ENCODE assay signal across 26 mouse cellular contexts in the genomic region with DNA sequence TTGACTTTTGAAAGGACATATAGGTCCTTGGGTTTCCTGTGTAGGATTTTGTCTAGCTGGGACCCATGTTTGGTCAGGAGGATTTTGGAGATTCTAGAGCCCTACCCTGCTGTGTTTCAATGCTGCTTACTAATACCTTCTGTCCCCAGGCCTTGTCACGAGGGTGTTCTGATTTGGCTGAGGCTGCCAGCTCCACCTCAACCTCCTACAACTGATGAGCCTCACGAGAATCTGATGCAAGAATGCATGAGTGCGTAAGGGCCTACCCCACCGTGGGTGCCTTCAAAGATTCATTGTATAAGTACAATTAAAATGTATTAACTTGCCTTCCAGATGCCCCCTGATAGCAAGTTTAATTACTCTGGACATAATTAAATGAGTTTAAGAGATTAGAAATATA.
DNase-seq lines count a peak whose midpoint lies in the region; ATAC-seq and TF ChIP-seq lines count a peak whose summit lies in the region.
"Had no signal": no experiment of that assay in that cellular context is flagged by ENCODE, and none has a peak within 500 bp of the region (broad histone marks: within the 10 kb centered on the region; RNA-seq: fewer than 3 reads in every experiment).

No protein-coding gene starts in this region.

- WGBS in midbrain, embryonic 10.5 days = 79% methylated on average over 4 of the region's 4 CpGs
- 71% methylated on average over 4 of the region's 4 CpGs for WGBS in midbrain, embryonic 14.5 days
- WGBS in embryonic facial prominence, embryonic 10.5 days = 83% methylated on average over 4 of the region's 4 CpGs

- no peak for TF ChIP-seq EP300 in CH12.LX (IDR thresholded peaks at IDR 0.05; ENCODE audit: low read length)

- H3K4me1 ChIP-seq in midbrain, embryonic 10.5 days = peaks cover 27% of the 10 kb centered on the region
- peaks cover 7% of the 10 kb centered on the region; the same call in 1 of the 2 replicates for H3K4me1 ChIP-seq in midbrain, embryonic 14.5 days (ENCODE audit: control insufficient read depth, insufficient read depth, low read length)
- H3K4me1 ChIP-seq in CH12.LX (ENCODE audit: control insufficient read depth in 1 of 2, insufficient read depth in 2 of 2) = peaks cover 22 to 84% of the 10 kb centered on the region in 2 experiments
- peaks cover 46% of the 10 kb centered on the region for H3K4me1 ChIP-seq in embryonic facial prominence, embryonic 10.5 days

- peak overlapping the region; percentile 80; the same call in 1 of the 2 replicates for H3K27ac ChIP-seq in midbrain, embryonic 10.5 days (replicated peaks)
- H3K27ac ChIP-seq in midbrain, embryonic 14.5 days (replicated peaks; ENCODE audit: low read depth, low read length) = no peak overlapping the region
- H3K27ac ChIP-seq in CH12.LX (ENCODE audit: insufficient read depth, low read depth) = no peak overlapping the region
- peak overlapping the region; percentile 83; the same call in 1 of the 2 replicates for H3K27ac ChIP-seq in embryonic facial prominence, embryonic 10.5 days (replicated peaks)
- H3K27ac ChIP-seq: gastrocnemius, adult 2 months; hindbrain, embryonic 13.5 days had no signal

- no peak for DNase-seq in midbrain, embryonic 10.5 days (ENCODE audit: low spot score)
- DNase-seq in midbrain, embryonic 14.5 days = no peak
- DNase-seq in CH12.LX (ENCODE audit: extremely low read depth) = peak; percentile 77
- DNase-seq in embryonic facial prominence, embryonic 10.5 days (ENCODE audit: low spot score) = no peak
- no peak for DNase-seq in kidney, postnatal 25 days
- DNase-seq: adrenal gland, adult 8-10 months; adrenal gland, postnatal 25 days; cerebellum, adult 11-12 months; cerebellum, adult 8-10 months; cerebellum, postnatal 10 days; cerebellum, postnatal 36 days; embryo, embryonic 11 days; forebrain, postnatal 0 days; gastrocnemius, adult 2 months; gastrocnemius, postnatal 14 days; heart, adult 11 months; heart, postnatal 14 days; heart, postnatal 4 days had no signal

- no peak overlapping the region for H3K4me2 ChIP-seq in midbrain, embryonic 14.5 days (ENCODE audit: low read length)
- no peak overlapping the region for H3K4me2 ChIP-seq in CH12.LX (ENCODE audit: insufficient read depth, low read depth, poor library complexity, severe bottlenecking)
- H3K4me2 ChIP-seq: hindbrain, embryonic 13.5 days had no signal

- in situ Hi-C loops in CH12.LX (cut with MboI; ENCODE audit: low pct_ligation_motif_present, low pct_unique_long_range_greater_than_20kb, low sequenced_read_pairs) = loop anchor here (5.0 kb wide), 1 partner anchor 41 kb away; no protein-coding TSS in a partner anchor

- no peaks in the 10 kb centered on the region for H3K79me2 ChIP-seq in CH12.LX (replicated peaks; ENCODE audit: control insufficient read depth, extremely low read depth, insufficient read depth, poor library complexity, severe bottlenecking)

- peaks cover 22% of the 10 kb centered on the region for H3K27me3 ChIP-seq in midbrain, embryonic 10.5 days (ENCODE audit: low read depth, poor library complexity, severe bottlenecking)
- no peaks in the 10 kb centered on the region for H3K27me3 ChIP-seq in midbrain, embryonic 14.5 days (ENCODE audit: control insufficient read depth, insufficient read depth, low read length)
- no peaks in the 10 kb centered on the region for H3K27me3 ChIP-seq in CH12.LX (replicated peaks)
- H3K27me3 ChIP-seq in embryonic facial prominence, embryonic 10.5 days (replicated peaks; ENCODE audit: low read depth, poor library complexity, severe bottlenecking) = peaks cover 8% of the 10 kb centered on the region
- H3K27me3 ChIP-seq: heart, embryonic 13.5 days; hindbrain, embryonic 13.5 days had no signal

- ATAC-seq in midbrain, embryonic 14.5 days (ENCODE audit: low FRiP score, low TSS enrichment) = no peak
- no peak for ATAC-seq in megakaryocyte progenitor cell, adult 5-6 weeks (replicated peaks; ENCODE audit: poor library complexity)
- ATAC-seq: activated CD4-positive, CD25-positive, alpha-beta regulatory T cell, adult 4 months; CD4-positive, CD25-positive, alpha-beta regulatory T cell, adult 4 months; forebrain, embryonic 14.5 days; forebrain, postnatal 0 days; hindbrain, embryonic 16.5 days had no signal

- dilution Hi-C loops in CH12.LX (cut with MboI; ENCODE audit: extremely low pct_ligation_motif_present, extremely low pct_unique_long_range_greater_than_20kb, low sequenced_read_pairs) = no loop called here

- no peak for TF ChIP-seq RAD21 in CH12.LX (IDR thresholded peaks at IDR 0.05; ENCODE audit: low read depth, low read length)

- H3K9ac ChIP-seq in midbrain, embryonic 14.5 days (replicated peaks; ENCODE audit: low read length) = no peak overlapping the region
- H3K9ac ChIP-seq in CH12.LX (ENCODE audit: insufficient read depth, low read depth) = no peak overlapping the region
- H3K9ac ChIP-seq: forebrain, postnatal 0 days; heart, embryonic 13.5 days; hindbrain, embryonic 13.5 days had no signal

- TF ChIP-seq POLR2A in CH12.LX (IDR thresholded peaks at IDR 0.05; ENCODE audit: low read depth, low read length) = no peak

- no peaks in the 10 kb centered on the region for H3K9me3 ChIP-seq in midbrain, embryonic 10.5 days (replicated peaks)
- no peaks in the 10 kb centered on the region for H3K9me3 ChIP-seq in midbrain, embryonic 14.5 days (ENCODE audit: control insufficient read depth, low read length)
- H3K9me3 ChIP-seq in CH12.LX (replicated peaks; ENCODE audit: low read length) = no peaks in the 10 kb centered on the region
- no peaks in the 10 kb centered on the region for H3K9me3 ChIP-seq in embryonic facial prominence, embryonic 10.5 days
- H3K9me3 ChIP-seq: forebrain, embryonic 10.5 days; heart, embryonic 13.5 days; hindbrain, embryonic 13.5 days had no signal

- no peak for TF ChIP-seq CTCF in CH12.LX (conservative IDR thresholded peaks at IDR 0.05 in 1 of 2, IDR thresholded peaks at IDR 0.05 in 1 of 2; ENCODE audit: low read depth in 2 of 2, low read length in 2 of 2)

- no peaks in the 10 kb centered on the region for H3K36me3 ChIP-seq in midbrain, embryonic 10.5 days
- no peaks in the 10 kb centered on the region for H3K36me3 ChIP-seq in midbrain, embryonic 14.5 days (ENCODE audit: control insufficient read depth, insufficient read depth, low read length)
- no peaks in the 10 kb centered on the region for H3K36me3 ChIP-seq in CH12.LX (replicated peaks in 1 of 2; ENCODE audit: control insufficient read depth in 1 of 2, insufficient read depth in 1 of 2, low read length in 1 of 2)
- no peaks in the 10 kb centered on the region for H3K36me3 ChIP-seq in embryonic facial prominence, embryonic 10.5 days (replicated peaks)
- H3K36me3 ChIP-seq: forebrain, embryonic 10.5 days; heart, embryonic 13.5 days; hindbrain, embryonic 13.5 days had no signal

- H3K4me3 ChIP-seq in midbrain, embryonic 10.5 days = no peak overlapping the region
- H3K4me3 ChIP-seq in midbrain, embryonic 14.5 days (replicated peaks; ENCODE audit: low read depth, low read length) = no peak overlapping the region
- H3K4me3 ChIP-seq in CH12.LX (replicated peaks in 1 of 3; ENCODE audit: low read depth in 2 of 3, low read length in 2 of 3, poor library complexity in 1 of 3) = no peak overlapping the region
- H3K4me3 ChIP-seq in embryonic facial prominence, embryonic 10.5 days = no peak overlapping the region
- H3K4me3 ChIP-seq: forebrain, embryonic 10.5 days; gastrocnemius, adult 2 months; heart, embryonic 13.5 days; hindbrain, embryonic 13.5 days had no signal

TF ChIP-seq in CH12.LX, 34 proteins besides CTCF, POLR2A, EP300 and RAD21:
- TF ChIP-seq BHLHE40 (IDR thresholded peaks at IDR 0.05; ENCODE audit: low read depth, low read length) (peak; percentile 62; the same call in 1 of the 2 replicates), ETS1 (conservative IDR thresholded peaks at IDR 0.05; ENCODE audit: low read depth, low read length) (peak; percentile 26; the same call in 1 of the 2 replicates), TBP (conservative IDR thresholded peaks at IDR 0.05; ENCODE audit: low read depth, low read length) (no peak)

Comparison
In these comparisons a context has a peak if more than half of its experiments do, and no peak if none do; other contexts are left out.
1. H3K27ac ChIP-seq: peak in midbrain, embryonic 10.5 days (single experiment) and embryonic facial prominence, embryonic 10.5 days (single experiment); none in midbrain, embryonic 14.5 days (single experiment) and CH12.LX (single experiment).